Mouse (Mus musculus) heart, embryonic 13.5 days (tissue): ENCODE measurements at regions not wholly inside any gene's neighbourhood (a gene's known extent, or its start where the extent isn't known, plus 50 kb on each side); places are given as distances from the start of the nearest gene placed in this dataset.

Experiments used
- ATAC-seq: fragments of 200-750 bp; cut with Nextera tagmentation; 2 replicates; pipeline ENCODE4 v1.8.0; 2017; ENCODE audit warnings: moderate TSS enrichment; ENCODE audit not compliant: insufficient number of reproducible peaks, low FRiP score, low TSS enrichment; ENCODE audit errors: extremely low read depth
- H3K27ac ChIP-seq: fragments of 300-500 bp; sonication (generic); replicated peaks from 2 replicates; pipeline ENCODE4 v1.5.1; 2015; ENCODE audit warnings: moderate library complexity, mild to moderate bottlenecking, inconsistent platforms
- H3K27me3 ChIP-seq: fragments of 300-500 bp; sonication (generic); replicated peaks from 2 replicates; pipeline ENCODE4 v1.6.1; 2015; ENCODE audit warnings: mild to moderate bottlenecking, inconsistent platforms
- H3K36me3 ChIP-seq: fragments of 300-500 bp; sonication (generic); 2 replicates; pipeline ENCODE4 v1.6.1; 2015; ENCODE audit warnings: mild to moderate bottlenecking, inconsistent platforms
- H3K4me1 ChIP-seq: fragments of 300-500 bp; sonication (generic); 2 replicates; pipeline ENCODE4 v1.6.1; 2015; ENCODE audit warnings: inconsistent platforms
- H3K4me2 ChIP-seq: fragments of 300-500 bp; sonication (generic); 2 replicates; pipeline ENCODE4 v1.6.1; 2015; ENCODE audit warnings: inconsistent platforms, mild to moderate bottlenecking, moderate library complexity
- H3K4me3 ChIP-seq: fragments of 300-500 bp; sonication (generic); 2 replicates; pipeline ENCODE4 v1.5.1; 2015; ENCODE audit warnings: moderate library complexity, mild to moderate bottlenecking, inconsistent platforms
- H3K9ac ChIP-seq: fragments of 300-500 bp; sonication (generic); 2 replicates; pipeline ENCODE4 v1.6.1; 2015; ENCODE audit warnings: inconsistent platforms, mild to moderate bottlenecking, moderate library complexity
- H3K9me3 ChIP-seq: fragments of 300-500 bp; sonication (generic); 2 replicates; pipeline ENCODE4 v1.6.1; 2016; ENCODE audit warnings: inconsistent platforms
- WGBS: fragments of 180-500 bp; shearing (Covaris S2); methylation state at CpG from one replicate; pipeline ENCODE4 v1.1.7; 2015; ENCODE audit warnings: mixed read lengths; 5-methylcytosine and 5-hydroxymethylcytosine counted together

DNA sequence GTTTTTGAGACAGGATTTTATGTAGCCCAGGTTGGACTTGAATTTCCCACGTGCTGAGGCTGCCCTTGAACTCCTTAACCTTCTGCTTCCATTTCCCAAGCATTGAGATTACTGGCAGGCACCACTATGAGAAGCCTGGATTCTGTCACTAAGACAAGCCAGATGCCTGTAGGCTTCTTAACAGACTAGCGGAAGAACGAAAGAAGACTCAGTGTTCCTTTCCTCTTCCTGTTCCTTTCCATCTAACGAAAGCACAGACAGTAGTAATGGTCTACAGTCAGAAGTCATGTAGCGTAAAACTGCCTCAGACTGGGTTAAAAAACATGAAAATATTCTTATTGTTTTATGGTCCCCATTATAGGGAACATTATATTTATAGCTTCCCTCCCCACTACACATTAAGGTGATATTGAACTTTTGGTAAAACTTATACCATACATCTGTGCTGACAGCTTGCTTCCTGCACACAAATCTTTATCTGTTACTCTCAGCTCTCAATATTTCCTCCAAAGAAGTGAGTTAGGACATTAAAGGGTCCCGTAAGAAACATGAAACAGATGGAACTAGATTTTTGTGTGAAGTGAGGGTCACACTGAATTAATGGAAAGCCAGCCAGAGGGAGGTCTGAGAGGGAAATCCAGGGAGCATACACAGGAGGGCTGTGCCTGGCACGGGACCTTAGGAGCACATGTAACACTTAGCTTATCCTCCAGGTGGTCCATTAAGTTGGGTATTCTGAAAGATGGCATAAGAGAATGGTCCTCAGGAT lies 197.3 kb downstream of the Fzd1 start:
- WGBS: 56% methylated on average over 7 of the region's 7 CpGs
- ATAC-seq: no peak
- Histone ChIP-seq H3K4me1 (no peaks in the 10 kb centered on the region), H3K36me3 (no peaks in the 10 kb centered on the region), H3K4me2 (no peak overlapping the region), H3K4me3 (no peak overlapping the region), H3K27me3 (no peaks in the 10 kb centered on the region), H3K9ac (no peak overlapping the region), H3K9me3 (peaks cover 4% of the 10 kb centered on the region; the same call in 1 of the 2 replicates), H3K27ac (no peak overlapping the region)

DNA sequence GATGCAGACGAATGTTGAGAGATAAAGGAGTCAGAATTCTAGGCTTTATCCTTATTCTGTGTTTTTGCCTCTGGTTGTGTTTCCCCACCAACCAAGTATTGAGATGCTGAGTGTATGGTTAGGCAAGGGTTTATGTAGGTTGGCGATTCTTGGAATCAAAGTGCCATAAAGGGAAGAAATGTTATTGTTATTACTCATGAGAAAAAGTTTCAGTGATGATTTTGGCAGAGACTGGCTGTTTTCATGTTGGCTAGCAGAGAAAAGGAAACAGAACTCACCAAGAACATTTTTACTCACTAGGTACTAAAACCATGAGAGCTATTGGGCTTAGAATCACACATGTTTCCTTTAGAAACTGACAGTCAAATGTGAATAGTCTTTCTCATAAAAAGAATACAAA lies 202.9 kb downstream of the Fzd1 start:
- Histone ChIP-seq H3K9me3 (peaks cover 4% of the 10 kb centered on the region; the same call in 1 of the 2 replicates), H3K27ac (no peak overlapping the region), H3K36me3 (no peaks in the 10 kb centered on the region), H3K4me2 (no peak overlapping the region), H3K9ac (no peak overlapping the region), H3K4me1 (no peaks in the 10 kb centered on the region), H3K4me3 (no peak overlapping the region), H3K27me3 (no peaks in the 10 kb centered on the region)
- no peak for ATAC-seq
- 43% methylated on average over 2 of the region's 2 CpGs for WGBS

DNA sequence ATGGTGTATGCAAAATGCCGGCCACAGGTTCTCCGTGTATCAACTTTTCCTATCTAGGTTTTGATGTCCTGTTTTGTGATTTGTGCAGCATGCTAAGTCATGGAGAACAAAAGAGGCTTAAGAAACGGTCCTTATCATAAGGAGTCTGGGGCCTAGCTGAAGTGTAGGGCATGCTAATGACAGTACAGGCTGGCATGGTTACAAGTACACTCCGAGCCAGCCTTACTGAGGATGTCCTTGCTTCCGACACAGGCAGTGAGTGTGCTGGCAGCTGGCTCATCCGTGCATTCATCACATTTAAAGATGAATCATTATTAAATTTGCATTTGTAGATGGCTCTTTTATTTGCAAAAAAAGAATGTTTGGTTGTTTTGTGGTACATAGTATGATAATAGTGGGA lies 219.3 kb downstream of the Fzd1 start:
- H3K36me3 ChIP-seq: no peaks in the 10 kb centered on the region
- no peak overlapping the region for H3K9ac ChIP-seq
- no peaks in the 10 kb centered on the region; the same call in 1 of the 2 replicates for H3K4me1 ChIP-seq
- no peak overlapping the region for H3K27ac ChIP-seq
- H3K4me3 ChIP-seq: no peak overlapping the region
- WGBS: 44% methylated on average over 6 of the region's 6 CpGs
- ATAC-seq: no peak
- no peak overlapping the region for H3K4me2 ChIP-seq
- H3K9me3 ChIP-seq: no peaks in the 10 kb centered on the region
- H3K27me3 ChIP-seq: no peaks in the 10 kb centered on the region

GRCm38 (mm10) chr5:4536790-4537189 lies 221.0 kb downstream of the Fzd1 start:
- Histone ChIP-seq H3K9ac (no peak overlapping the region), H3K4me1 (no peaks in the 10 kb centered on the region; the same call in 1 of the 2 replicates), H3K27me3 (no peaks in the 10 kb centered on the region), H3K4me2 (no peak overlapping the region), H3K36me3 (no peaks in the 10 kb centered on the region), H3K9me3 (no peaks in the 10 kb centered on the region), H3K4me3 (no peak overlapping the region), H3K27ac (no peak overlapping the region)
- 65% methylated on average over 2 of the region's 2 CpGs for WGBS
- ATAC-seq: no peak

DNA sequence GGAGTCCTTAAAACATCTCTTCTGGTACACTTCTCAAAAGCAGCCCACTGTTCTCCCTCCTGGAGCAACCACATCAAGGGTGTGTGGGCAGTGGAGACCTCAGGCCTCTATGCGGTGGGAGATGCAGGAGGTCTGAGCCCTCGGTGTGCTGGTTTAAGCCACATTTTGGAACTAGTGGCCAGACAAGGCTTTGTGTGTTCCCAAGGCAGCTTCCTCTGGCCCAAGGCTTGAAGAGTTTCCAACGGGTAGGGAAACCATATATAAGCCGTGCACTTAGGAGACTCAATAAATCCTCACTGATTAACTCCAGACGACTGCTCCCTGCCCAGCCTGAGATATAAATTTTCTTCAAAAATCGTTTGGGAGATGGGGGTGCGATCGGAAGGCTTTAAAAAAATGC lies 221.9 kb downstream of the Fzd1 start:
- H3K4me3 ChIP-seq: no peak overlapping the region
- 65% methylated on average over 8 of the region's 8 CpGs for WGBS
- H3K4me1 ChIP-seq: peaks cover 6% of the 10 kb centered on the region
- H3K4me2 ChIP-seq: no peak overlapping the region
- no peak for ATAC-seq
- no peak overlapping the region for H3K9ac ChIP-seq
- H3K36me3 ChIP-seq: no peaks in the 10 kb centered on the region
- H3K27ac ChIP-seq: no peak overlapping the region
- H3K27me3 ChIP-seq: no peaks in the 10 kb centered on the region
- H3K9me3 ChIP-seq: no peaks in the 10 kb centered on the region

GRCm38 (mm10) chr5:4534512-4534911 lies 223.3 kb downstream of the Fzd1 start:
- Histone ChIP-seq H3K9ac (no peak overlapping the region), H3K4me3 (no peak overlapping the region), H3K36me3 (no peaks in the 10 kb centered on the region), H3K27ac (no peak overlapping the region), H3K9me3 (no peaks in the 10 kb centered on the region), H3K4me2 (no peak overlapping the region), H3K27me3 (no peaks in the 10 kb centered on the region), H3K4me1 (peaks cover 14% of the 10 kb centered on the region)
- 70% methylated on average over 2 of the region's 2 CpGs for WGBS
- ATAC-seq: no peak

GRCm38 (mm10) chr5:4530236-4531067 lies 227.4 kb downstream of the Fzd1 start:
- no peaks in the 10 kb centered on the region for H3K36me3 ChIP-seq
- no peak overlapping the region for H3K4me3 ChIP-seq
- no peak overlapping the region for H3K9ac ChIP-seq
- no peaks in the 10 kb centered on the region for H3K27me3 ChIP-seq
- H3K4me1 ChIP-seq: peaks cover 14% of the 10 kb centered on the region
- no peak overlapping the region for H3K27ac ChIP-seq
- no peak overlapping the region for H3K4me2 ChIP-seq
- 33% methylated on average over 10 of the region's 10 CpGs for WGBS
- no peaks in the 10 kb centered on the region for H3K9me3 ChIP-seq
- no peak for ATAC-seq

- Histone ChIP-seq H3K4me2 (no peak overlapping the region), H3K4me3 (no peak overlapping the region), H3K9ac (no peak overlapping the region), H3K9me3 (no peaks in the 10 kb centered on the region), H3K27me3 (no peaks in the 10 kb centered on the region), H3K4me1 (peaks cover 11% of the 10 kb centered on the region), H3K27ac (no peak overlapping the region), H3K36me3 (no peaks in the 10 kb centered on the region)
- WGBS: 73% methylated on average over 9 of the region's 9 CpGs
- ATAC-seq: no peak
Observed at GRCm38 (mm10) chr5:4526042-4526815, 231.6 kb downstream of the Fzd1 start.

DNA sequence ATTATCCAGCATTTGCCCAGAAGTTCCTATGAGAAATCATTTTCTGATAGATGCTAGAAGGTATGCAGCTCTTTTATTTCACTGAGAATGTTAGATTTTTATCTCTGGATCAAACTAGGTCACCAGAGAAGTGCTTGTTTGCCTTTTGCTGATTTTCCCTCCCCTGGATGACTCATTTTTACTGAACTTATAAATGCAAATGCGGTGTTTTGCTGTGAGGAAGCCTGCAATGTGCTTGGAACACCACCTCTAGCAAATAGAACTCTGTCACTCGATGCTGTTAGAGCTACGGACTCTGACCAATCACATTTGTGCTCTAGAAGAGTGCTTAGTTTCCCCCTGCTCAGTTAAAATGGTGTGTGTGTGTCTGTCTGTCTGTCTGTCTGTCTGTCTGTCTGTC lies 257.2 kb downstream of the Fzd1 start:
- 80% methylated on average over 3 of the region's 3 CpGs for WGBS
- Histone ChIP-seq H3K4me1 (peaks cover 37% of the 10 kb centered on the region), H3K9ac (no peak overlapping the region), H3K4me3 (no peak overlapping the region), H3K4me2 (no peak overlapping the region), H3K9me3 (no peaks in the 10 kb centered on the region), H3K27ac (no peak overlapping the region), H3K36me3 (no peaks in the 10 kb centered on the region), H3K27me3 (no peaks in the 10 kb centered on the region)
- no peak for ATAC-seq

DNA sequence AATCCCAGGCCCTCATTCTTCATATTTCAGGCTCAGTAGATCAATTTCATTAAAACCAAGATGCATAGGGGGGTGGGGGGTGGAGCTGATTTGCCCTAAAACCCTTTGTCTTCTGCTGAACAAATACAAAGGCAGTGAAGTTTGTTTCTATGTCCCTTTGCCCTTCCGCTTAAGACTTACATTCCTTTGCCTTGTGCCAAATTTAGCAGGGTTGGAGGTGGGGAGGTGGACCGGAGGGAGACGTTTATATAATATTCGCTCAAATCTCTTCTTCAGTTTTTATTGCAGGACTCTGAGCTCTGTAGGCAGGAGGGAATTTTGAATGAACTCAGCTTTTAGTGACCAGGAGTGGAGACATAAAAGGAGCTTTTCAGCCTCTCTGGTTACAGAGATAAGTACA lies 258.8 kb downstream of the Fzd1 start:
- H3K27me3 ChIP-seq: no peaks in the 10 kb centered on the region
- no peaks in the 10 kb centered on the region for H3K36me3 ChIP-seq
- H3K4me1 ChIP-seq: peaks cover 42% of the 10 kb centered on the region
- WGBS: 7% methylated on average over 4 of the region's 4 CpGs
- peak overlapping the region; percentile 12 for H3K27ac ChIP-seq
- peak overlapping the region; percentile 53 for H3K4me2 ChIP-seq
- ATAC-seq: no peak
- H3K4me3 ChIP-seq: peak overlapping the region; percentile 6; the same call in 1 of the 2 replicates
- no peaks in the 10 kb centered on the region for H3K9me3 ChIP-seq
- H3K9ac ChIP-seq: no peak overlapping the region

DNA sequence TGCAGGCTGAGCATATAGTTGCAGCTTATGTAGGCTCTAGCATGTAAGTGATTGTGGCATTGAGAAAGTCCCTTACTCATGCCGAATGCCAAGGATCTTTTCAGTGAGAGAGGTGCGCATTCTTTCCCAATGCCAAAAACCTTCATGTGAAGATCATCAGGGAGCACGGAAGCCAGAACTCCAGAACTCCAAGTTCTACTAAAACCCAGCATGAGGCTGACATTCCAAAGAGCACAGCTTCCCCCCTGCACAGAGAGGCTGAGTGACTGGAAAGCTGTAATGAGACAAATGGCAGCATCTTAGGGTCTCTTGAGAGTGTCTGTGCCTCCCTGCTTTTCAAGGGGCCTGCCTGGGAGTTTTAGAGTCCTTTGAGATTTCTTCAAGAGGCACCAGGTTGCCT lies 259.4 kb downstream of the Fzd1 start:
- H3K4me3 ChIP-seq: no peak overlapping the region
- H3K36me3 ChIP-seq: no peaks in the 10 kb centered on the region
- peak overlapping the region; percentile 12 for H3K27ac ChIP-seq
- H3K4me1 ChIP-seq: peaks cover 48% of the 10 kb centered on the region
- 58% methylated on average over 3 of the region's 3 CpGs for WGBS
- no peak overlapping the region for H3K9ac ChIP-seq
- H3K4me2 ChIP-seq: peak overlapping the region; percentile 53; the same call in 1 of the 2 replicates
- ATAC-seq: no peak
- no peaks in the 10 kb centered on the region for H3K9me3 ChIP-seq
- no peaks in the 10 kb centered on the region for H3K27me3 ChIP-seq
